Mouse (Mus musculus): ENCODE measurements around the gene Cuedc1.

The Cuedc1 gene

GRCm38 (mm10) chr11:88118817-88119642 is 21.2 kb downstream of the Cuedc1 start:
- DNase-seq (ENCODE audit: low read depth), result no peak

- no peak for DNase-seq (ENCODE audit: low read depth)
These were observed 24.7 kb downstream of the Cuedc1 start for GRCm38 (mm10) chr11:88122545-88122944.

DNA sequence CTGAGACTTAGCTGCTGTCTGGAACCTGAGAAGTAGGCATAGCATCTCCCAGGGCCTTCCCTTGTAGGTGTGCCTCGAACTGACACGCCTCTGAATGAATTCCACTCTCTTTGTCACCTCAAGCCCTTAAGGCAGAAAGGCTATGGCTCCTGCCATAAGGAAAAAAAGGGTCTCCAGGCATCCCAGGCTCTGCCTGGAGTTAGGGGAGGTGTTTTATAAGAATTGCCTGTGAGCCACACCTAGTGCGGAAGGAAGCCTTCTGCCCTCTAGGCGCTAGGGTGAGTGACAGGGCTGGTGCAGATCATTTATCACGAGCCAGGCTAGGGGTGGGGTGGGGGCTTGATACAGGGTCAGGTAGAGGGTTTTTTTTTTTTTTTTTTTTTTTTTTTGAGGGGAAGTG is 25.2 kb downstream of the Cuedc1 start:
- DNase-seq (ENCODE audit: low read depth), result no peak

- no peak for DNase-seq (ENCODE audit: low read depth)
These were observed 25.9 kb downstream of the Cuedc1 start for GRCm38 (mm10) chr11:88123731-88124130.

DNA sequence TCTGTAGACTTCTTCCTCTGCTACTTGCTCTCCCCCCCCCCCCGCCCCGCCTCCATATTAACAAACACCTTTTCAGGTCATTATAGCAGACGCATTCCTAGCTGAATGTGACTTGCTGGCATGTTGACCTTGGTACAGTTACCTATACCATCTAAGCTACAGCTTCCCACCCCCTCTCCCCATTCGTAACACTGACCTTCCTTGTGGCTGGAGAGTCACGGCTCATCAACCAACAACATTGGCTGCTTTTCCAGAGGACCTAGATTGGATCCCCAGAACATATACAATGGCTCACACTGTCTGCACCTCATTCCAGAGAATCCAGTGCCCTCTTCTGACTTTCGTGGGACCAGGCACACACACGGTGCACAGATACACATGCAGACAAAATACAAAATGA is 27.6 kb downstream of the Cuedc1 start:
- DNase-seq (ENCODE audit: low read depth), result no peak

- DNase-seq (ENCODE audit: low read depth), result no peak
These were observed 28.5 kb downstream of the Cuedc1 start for GRCm38 (mm10) chr11:88126306-88126793.

- DNase-seq (ENCODE audit: low read depth), result no peak
These were observed 30.6 kb downstream of the Cuedc1 start for GRCm38 (mm10) chr11:88128461-88128860.

DNA sequence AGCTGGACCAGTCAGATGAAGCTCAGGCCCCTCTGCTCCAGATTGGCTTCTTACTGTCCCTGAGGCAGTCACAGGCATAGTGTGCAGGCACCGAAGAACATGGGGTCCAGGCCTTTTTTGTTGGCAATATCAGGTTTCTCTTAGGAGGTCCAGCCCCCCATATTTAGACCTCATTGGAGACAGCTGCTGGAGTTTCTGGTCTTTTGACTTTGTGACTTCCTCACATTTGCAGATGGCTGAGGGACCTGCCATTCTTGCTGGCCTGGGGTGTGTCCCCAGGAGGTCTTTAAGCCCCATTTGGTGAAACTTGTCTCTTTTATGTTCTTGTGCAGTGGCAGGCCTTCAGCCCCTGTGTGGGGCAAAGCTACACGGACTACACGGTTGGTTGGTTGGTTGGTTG is 31.4 kb downstream of the Cuedc1 start:
- DNase-seq (ENCODE audit: low read depth), result no peak

- DNase-seq (ENCODE audit: low read depth), result no peak
These were observed 32.1 kb downstream of the Cuedc1 start for GRCm38 (mm10) chr11:88129935-88130334.

DNA sequence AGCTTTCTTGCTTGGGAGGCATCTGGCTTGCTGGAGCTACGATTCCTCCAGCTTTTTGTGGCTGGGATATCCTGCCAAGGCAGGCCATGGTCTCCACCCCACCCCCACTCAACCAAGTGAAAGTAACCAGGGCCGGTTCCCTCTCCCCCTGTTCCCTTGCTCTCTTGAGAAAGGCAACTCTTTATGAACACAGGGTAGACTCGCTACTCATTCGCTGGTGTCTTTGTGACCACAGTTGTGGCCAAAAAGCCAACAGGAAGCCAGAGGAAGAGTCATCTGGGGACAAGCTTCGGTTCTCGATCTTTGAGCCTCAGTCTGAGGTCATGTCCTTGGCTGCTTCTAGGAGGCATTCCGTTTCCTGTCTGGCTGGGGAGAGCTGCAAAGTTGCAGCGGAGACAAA is 34.0 kb downstream of the Cuedc1 start:
- DNase-seq (ENCODE audit: low read depth), result peak; percentile 65

- DNase-seq (ENCODE audit: low read depth), result no peak
These were observed 37.4 kb downstream of the Cuedc1 start for GRCm38 (mm10) chr11:88135218-88135617.

DNA sequence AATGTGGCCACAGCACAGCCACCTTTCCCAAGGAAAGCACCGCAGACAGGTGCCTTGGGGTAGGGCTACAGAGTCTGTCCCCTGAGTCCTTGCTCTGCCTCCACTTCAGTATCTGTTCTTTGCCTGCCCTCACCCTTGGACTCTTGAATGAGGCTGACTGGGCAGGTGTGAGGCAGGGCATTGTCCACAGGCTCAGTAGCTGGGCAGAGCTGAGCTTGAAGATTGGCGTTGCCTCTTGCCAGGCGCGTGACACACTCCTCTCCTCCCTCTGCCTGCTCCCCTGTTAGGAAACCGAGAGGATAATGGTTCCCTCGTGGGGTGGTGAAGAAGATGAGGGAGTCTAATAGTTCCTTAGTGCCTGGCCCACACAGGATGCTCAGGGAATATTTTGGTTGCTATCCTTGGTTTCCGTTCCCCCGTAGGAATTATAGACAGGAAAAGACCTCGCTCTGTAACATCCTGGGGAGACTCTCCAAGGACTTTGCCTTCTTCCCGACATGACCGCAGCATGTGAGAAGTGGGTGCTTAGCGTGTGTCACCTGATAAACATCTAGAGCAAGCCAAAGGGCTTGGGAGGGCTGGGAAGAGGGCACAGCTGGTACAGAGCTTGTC is 40.1 kb downstream of the Cuedc1 start:
- DNase-seq (ENCODE audit: low read depth), result no peak

DNA sequence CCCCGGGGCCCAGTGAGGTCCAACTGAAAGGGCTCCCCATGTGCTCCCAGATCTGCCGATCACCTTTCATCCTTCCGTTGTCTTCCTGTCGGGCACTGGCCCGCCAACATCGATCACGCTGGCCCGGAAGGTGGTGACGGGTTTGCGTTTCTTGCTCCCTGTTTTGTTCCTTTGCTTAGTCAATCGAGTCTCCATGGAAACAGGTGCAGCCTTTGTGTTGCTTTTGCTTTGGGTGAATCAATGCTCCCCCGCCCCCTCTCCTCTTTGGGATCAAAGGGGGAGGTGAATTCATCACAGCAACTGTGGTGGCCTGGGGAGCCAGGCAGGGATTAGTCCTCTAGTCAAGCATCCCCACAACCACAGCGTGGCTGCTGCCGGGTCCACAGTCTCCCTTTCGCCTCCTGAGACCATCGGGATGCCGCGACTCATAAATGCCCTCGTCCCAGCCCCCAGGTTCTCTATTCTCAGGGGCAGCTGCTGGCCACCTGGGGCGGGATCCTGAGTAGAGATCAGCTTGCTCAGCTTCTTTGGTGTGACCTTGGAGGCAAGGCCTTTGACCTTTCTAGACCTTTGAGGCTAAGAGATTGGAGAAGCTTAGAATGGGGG is 41.5 kb downstream of the Cuedc1 start:
- DNase-seq (ENCODE audit: low read depth), result no peak

DNA sequence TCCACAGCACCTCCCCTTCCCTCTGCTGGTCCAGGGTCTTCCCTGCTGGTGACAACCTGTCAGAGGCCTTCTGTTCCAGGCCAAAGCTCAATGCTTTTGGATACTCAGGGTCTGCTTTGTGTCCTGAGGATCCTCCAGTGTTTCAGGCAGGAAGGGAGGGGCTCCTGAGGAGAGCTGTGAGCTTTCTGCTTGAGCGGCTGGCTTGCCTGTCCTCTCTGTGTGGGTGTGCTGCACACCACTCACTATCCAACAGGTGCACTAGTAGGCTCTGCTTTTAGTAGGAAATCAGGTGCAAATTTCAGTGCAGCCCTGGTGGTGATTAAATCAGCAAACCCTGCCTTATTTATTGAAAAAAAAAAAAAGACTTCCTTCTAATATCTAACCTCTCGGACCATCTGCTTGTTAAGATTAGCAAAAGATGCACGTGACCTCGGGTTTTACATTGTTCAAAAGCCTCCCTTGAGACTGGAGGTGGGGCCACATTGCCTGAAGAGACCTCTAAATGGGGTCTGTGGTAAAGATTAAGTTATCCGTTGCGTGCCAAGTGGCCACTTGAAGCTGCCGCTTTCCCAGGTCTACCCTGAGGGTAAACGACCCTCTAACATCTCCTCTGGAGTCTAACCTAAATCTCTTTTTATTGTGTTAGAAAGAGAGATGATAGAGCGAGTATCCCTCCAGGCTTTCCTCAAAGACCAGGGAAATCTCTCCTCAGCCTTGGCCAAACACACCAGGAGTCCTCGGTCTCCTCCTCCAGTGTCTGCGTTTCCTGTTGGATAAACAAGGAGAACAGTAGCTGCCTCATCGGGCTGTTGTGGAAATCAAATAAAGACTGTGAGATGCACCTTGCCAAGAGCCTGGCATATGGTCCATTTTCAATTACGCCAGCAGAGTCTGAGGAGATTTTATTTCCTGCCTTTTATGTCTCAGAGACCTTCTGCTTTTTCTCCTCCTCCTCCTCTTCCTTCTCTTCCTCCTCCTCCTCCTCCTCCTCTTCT is 42.5 kb downstream of the Cuedc1 start:
- DNase-seq (ENCODE audit: low read depth), result no peak

- DNase-seq (ENCODE audit: low read depth), result no peak
These were observed 44.5 kb downstream of the Cuedc1 start for GRCm38 (mm10) chr11:88142362-88142761.

DNA sequence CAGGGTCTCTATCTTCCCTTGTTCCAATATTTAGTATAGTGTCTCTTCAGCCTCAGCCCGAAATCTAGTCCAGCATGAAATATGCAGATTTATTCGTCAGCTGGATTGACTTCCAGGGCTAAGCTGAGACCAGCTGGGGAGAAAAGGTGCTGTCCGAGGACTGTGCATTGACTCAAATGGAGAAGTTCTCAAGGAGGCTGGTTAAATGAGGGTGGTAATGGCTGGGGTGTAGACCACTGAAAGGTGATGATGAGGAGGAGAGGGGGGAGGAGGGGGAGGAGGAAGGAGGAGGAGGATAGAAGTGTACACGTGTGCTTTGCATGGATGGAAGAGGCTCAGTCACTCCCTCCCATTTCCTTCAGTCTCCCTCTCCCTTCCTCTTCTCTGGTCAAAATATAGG is 46.2 kb downstream of the Cuedc1 start:
- DNase-seq (ENCODE audit: low read depth), result no peak

GRCm38 (mm10) chr11:88145214-88146006 is 47.6 kb downstream of the Cuedc1 start:
- DNase-seq (ENCODE audit: low read depth), result peak; percentile 85

DNA sequence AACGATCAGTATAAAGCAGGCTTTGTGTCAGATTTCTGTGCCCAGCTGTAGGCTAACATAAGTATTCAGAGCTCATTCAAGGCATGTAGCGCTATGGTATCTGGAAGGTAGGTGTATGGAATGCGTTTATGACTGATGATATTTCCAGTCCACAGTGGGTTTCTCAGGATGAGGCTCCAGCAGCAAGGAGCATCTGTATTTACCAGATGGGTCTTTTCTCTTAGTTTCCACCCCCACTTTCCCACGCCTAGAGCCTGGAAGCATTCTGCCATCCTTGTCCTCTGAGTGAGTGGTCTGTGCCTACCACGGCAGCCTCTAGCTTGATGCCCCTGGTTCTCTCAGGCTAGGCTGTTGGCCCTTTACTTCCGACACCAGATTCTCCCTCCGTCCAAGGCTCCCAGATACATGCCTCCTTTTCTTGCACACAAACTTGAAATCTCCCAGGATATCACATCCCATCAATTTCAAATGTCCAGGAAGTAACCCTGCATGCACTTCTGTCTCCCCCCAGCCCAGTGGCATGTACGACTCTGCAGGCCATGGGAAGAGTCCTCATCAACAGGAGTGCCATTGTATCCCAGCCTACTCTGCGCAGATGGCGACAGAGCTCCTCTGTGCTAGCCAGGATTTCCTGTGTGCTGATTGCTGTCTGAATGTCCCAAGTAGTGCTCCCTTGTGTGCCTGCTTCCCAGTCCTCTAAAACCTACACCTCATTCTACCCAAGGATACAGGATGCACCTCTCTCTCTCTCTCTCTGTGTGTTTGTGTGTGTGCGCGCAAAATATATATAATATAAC is 48.6 kb downstream of the Cuedc1 start:
- no peak for DNase-seq (ENCODE audit: low read depth)

GRCm38 (mm10) chr11:88147388-88147787 is 49.5 kb downstream of the Cuedc1 start:
- no peak for DNase-seq (ENCODE audit: low read depth)

GRCm38 (mm10) chr11:88148015-88148637 is 50.3 kb downstream of the Cuedc1 start:
- no peak for DNase-seq (ENCODE audit: low read depth)

All from naive thymus-derived CD4-positive, alpha-beta T cell, adult 2 months (primary cell).